Mouse (Mus musculus) heart, embryonic 13.5 days (tissue): ENCODE measurements at regions not wholly inside any gene's neighbourhood (a gene's known extent, or its start where the extent isn't known, plus 50 kb on each side); places are given as distances from the start of the nearest gene placed in this dataset.

ENCODE experiments used
- ATAC-seq: fragments of 200-750 bp; cut with Nextera tagmentation; 2 replicates; pipeline ENCODE4 v1.8.0; 2017; ENCODE audit warnings: moderate TSS enrichment; ENCODE audit not compliant: insufficient number of reproducible peaks, low FRiP score, low TSS enrichment; ENCODE audit errors: extremely low read depth
- H3K27ac ChIP-seq: fragments of 300-500 bp; sonication (generic); replicated peaks from 2 replicates; pipeline ENCODE4 v1.5.1; 2015; ENCODE audit warnings: moderate library complexity, mild to moderate bottlenecking, inconsistent platforms
- H3K27me3 ChIP-seq: fragments of 300-500 bp; sonication (generic); replicated peaks from 2 replicates; pipeline ENCODE4 v1.6.1; 2015; ENCODE audit warnings: mild to moderate bottlenecking, inconsistent platforms
- H3K36me3 ChIP-seq: fragments of 300-500 bp; sonication (generic); 2 replicates; pipeline ENCODE4 v1.6.1; 2015; ENCODE audit warnings: mild to moderate bottlenecking, inconsistent platforms
- H3K4me1 ChIP-seq: fragments of 300-500 bp; sonication (generic); 2 replicates; pipeline ENCODE4 v1.6.1; 2015; ENCODE audit warnings: inconsistent platforms
- H3K4me2 ChIP-seq: fragments of 300-500 bp; sonication (generic); 2 replicates; pipeline ENCODE4 v1.6.1; 2015; ENCODE audit warnings: inconsistent platforms, mild to moderate bottlenecking, moderate library complexity
- H3K4me3 ChIP-seq: fragments of 300-500 bp; sonication (generic); 2 replicates; pipeline ENCODE4 v1.5.1; 2015; ENCODE audit warnings: moderate library complexity, mild to moderate bottlenecking, inconsistent platforms
- H3K9ac ChIP-seq: fragments of 300-500 bp; sonication (generic); 2 replicates; pipeline ENCODE4 v1.6.1; 2015; ENCODE audit warnings: inconsistent platforms, mild to moderate bottlenecking, moderate library complexity
- H3K9me3 ChIP-seq: fragments of 300-500 bp; sonication (generic); 2 replicates; pipeline ENCODE4 v1.6.1; 2016; ENCODE audit warnings: inconsistent platforms
- WGBS: fragments of 180-500 bp; shearing (Covaris S2); methylation state at CpG from one replicate; pipeline ENCODE4 v1.1.7; 2015; ENCODE audit warnings: mixed read lengths; 5-methylcytosine and 5-hydroxymethylcytosine counted together

DNA sequence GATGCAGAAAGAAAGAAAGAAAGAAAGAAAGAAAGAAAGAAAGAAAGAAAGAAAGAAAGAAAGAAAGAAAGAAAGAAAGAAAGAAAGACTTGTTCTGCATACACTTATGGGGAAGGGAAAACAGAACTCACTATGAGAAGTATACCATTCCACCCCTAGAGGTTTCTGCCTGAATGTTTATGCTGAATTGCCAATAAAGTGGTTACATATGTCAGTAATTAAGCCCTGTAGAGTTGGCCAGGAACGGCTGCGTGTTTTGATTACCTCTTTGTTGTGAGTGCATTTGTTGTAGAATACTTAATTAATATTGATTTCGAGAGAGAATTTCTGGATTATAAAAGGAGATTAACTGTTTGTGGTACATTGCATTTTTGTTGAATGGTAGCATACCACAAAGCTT is 224.0 kb upstream of the Krr1 start:
- Histone ChIP-seq H3K9me3 (no peaks in the 10 kb centered on the region), H3K4me3 (no peak overlapping the region), H3K27ac (no peak overlapping the region), H3K9ac (no peak overlapping the region), H3K36me3 (no peaks in the 10 kb centered on the region), H3K4me2 (no peak overlapping the region), H3K27me3 (no peaks in the 10 kb centered on the region), H3K4me1 (no peaks in the 10 kb centered on the region)
- 75% methylated on average over 3 of the region's 3 CpGs for WGBS
- no peak for ATAC-seq

DNA sequence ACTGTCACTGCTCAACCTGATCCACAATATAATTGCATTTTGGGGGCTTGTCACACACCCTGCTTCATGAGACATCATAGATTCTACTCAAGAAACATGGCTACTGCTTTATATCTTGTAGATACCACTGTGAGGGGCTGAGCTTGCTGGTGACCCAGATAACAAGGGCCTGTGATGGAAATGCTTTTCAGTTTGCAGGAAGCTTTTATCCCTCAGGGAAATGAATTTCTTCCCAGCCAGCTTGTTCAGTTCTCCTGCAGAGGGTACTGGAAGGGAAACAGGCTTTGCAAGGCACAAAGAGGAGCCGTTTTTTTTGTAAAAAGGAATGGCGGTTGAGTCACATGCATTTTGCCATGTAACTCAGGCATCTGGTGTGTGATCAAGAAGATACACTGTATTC is 218.8 kb upstream of the Krr1 start:
- Histone ChIP-seq H3K4me1 (no peaks in the 10 kb centered on the region), H3K9ac (no peak overlapping the region), H3K36me3 (no peaks in the 10 kb centered on the region), H3K27me3 (no peaks in the 10 kb centered on the region), H3K27ac (no peak overlapping the region), H3K4me3 (no peak overlapping the region), H3K4me2 (no peak overlapping the region), H3K9me3 (no peaks in the 10 kb centered on the region)
- 65% methylated on average over 2 of the region's 2 CpGs for WGBS
- no peak for ATAC-seq

DNA sequence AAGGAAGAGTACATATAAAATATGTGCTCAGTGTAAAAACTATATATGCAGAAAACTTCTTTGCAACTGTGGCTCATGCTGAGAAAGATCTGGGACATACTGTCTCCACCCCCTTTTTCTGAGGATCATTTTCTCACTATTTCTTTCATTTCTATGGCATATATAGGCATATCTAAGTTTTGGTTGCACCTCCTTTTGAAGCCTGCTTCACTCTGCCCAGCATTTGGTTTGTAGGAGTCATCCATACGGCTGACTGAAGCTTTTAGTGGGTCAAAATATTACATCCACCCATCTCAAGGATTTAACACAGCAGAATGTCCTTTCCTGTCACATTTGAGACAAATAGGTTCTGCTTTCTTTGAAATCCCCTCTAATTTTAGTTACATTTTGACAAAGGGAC is 216.5 kb upstream of the Krr1 start:
- Histone ChIP-seq H3K9me3 (no peaks in the 10 kb centered on the region), H3K27me3 (no peaks in the 10 kb centered on the region), H3K4me2 (no peak overlapping the region), H3K36me3 (no peaks in the 10 kb centered on the region), H3K4me1 (no peaks in the 10 kb centered on the region), H3K4me3 (no peak overlapping the region), H3K9ac (no peak overlapping the region), H3K27ac (no peak overlapping the region)
- ATAC-seq: no peak
- WGBS: 78% methylated on average over 1 of the region's 1 CpGs

DNA sequence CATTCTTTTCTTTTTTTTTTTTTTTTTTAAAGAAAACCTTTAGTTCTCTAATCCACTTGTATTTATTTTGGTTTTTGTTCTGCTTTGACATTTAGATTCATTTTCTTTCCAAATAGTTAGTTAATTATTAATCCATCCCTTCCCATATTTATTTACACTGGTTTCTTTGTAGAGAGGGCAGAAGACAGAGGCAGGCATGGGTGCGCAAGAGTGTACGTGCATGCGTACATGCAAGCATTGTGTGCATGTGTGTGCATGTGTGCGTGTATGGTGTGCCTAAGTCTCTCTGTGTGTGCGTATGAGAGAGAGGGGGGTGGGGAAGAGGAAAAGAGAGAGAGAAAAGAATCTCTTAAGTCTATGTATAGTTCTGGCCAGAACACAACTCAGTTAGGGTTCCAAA is 215.9 kb upstream of the Krr1 start:
- Histone ChIP-seq H3K27ac (no peak overlapping the region), H3K4me2 (no peak overlapping the region), H3K9me3 (no peaks in the 10 kb centered on the region), H3K4me1 (no peaks in the 10 kb centered on the region), H3K27me3 (no peaks in the 10 kb centered on the region), H3K4me3 (no peak overlapping the region), H3K36me3 (no peaks in the 10 kb centered on the region), H3K9ac (no peak overlapping the region)
- WGBS: 91% methylated on average over 5 of the region's 5 CpGs
- no peak for ATAC-seq

DNA sequence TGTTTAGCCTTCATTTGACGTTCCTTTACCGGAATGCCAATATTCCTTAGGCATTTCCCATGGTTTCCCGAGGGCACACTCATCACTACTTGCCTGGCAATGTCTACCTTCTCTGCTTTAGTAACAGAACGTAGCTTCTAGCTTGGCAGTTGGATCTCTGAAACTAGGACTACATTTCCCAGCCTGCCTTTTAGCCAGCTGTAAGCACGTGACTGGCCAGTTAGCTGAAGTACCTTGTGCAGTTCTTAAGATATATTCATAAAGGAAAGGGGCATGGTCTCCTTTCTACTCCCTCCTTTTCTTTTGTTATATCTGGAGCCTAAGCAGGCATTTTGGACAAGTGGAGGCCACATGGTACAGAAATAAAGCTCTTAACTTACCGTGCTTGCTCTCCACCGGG is 214.8 kb upstream of the Krr1 start:
- H3K4me3 ChIP-seq: no peak overlapping the region
- no peak overlapping the region for H3K4me2 ChIP-seq
- no peak overlapping the region for H3K9ac ChIP-seq
- no peaks in the 10 kb centered on the region for H3K4me1 ChIP-seq
- WGBS: 74% methylated on average over 7 of the region's 7 CpGs
- no peaks in the 10 kb centered on the region for H3K27me3 ChIP-seq
- no peaks in the 10 kb centered on the region for H3K9me3 ChIP-seq
- ATAC-seq: no peak
- no peaks in the 10 kb centered on the region for H3K36me3 ChIP-seq
- no peak overlapping the region for H3K27ac ChIP-seq

DNA sequence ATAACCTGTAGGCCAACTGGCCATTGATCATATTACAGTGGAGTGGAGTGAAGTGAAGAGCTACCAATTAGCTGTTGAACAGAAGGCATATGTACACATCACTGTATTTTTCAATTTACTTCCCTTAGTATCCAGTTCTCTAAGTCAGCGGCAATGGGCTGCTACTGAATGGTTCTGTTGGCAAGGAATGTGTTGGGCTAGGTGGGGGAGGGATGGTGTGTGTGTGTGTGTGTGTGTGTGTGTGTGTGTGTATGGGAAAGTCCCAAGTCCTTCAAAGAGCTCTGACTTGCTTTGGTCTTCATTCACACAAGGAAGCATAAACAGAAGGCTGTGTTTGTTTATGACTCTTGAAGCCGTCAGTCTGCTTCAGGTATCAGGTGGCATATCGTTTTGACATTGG is 213.0 kb upstream of the Krr1 start:
- no peak overlapping the region for H3K9ac ChIP-seq
- no peak overlapping the region for H3K4me3 ChIP-seq
- H3K9me3 ChIP-seq: no peaks in the 10 kb centered on the region
- H3K27me3 ChIP-seq: no peaks in the 10 kb centered on the region
- H3K4me2 ChIP-seq: no peak overlapping the region
- WGBS: 71% methylated on average over 3 of the region's 3 CpGs
- no peaks in the 10 kb centered on the region for H3K36me3 ChIP-seq
- no peaks in the 10 kb centered on the region for H3K4me1 ChIP-seq
- no peak overlapping the region for H3K27ac ChIP-seq
- ATAC-seq: no peak

DNA sequence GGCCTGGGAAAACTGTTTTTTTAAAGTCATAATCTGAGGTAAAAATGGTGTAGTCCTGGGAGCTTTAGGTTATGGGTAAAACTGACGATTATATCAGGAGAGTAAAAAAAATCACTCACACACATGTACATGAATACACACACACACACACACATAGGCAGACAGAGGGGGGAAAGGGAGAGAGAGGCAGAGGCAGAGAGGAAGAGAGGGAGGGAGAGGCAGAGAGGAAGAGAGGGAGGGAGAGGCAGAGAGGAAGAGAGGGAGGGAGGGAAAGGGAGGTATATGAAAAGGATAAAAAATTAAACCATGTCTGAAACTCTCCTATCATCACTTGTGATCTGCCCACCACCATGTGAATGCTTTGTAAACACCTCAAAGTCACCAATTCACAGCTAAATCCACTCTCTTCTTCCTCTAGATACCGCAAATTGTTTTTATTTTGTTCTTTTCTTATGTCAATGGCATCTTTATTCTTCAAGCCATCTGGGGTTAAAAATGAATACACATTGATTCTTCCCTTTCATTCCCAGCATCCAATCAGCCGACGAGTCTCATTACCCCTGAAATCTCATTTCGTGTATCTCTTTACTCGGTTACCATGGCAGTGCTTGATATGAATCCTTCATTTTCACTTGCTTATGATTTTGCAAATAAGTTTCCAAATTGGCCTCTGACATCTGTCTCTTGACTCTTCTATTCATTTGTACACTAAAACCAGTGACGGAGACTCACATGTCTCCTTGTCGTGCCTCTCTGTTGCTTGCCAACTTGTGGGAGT is 209.5 kb upstream of the Krr1 start:
- 86% methylated on average over 8 of the region's 8 CpGs for WGBS
- Histone ChIP-seq H3K4me2 (no peak overlapping the region), H3K9me3 (no peaks in the 10 kb centered on the region), H3K27ac (no peak overlapping the region), H3K4me1 (no peaks in the 10 kb centered on the region), H3K27me3 (no peaks in the 10 kb centered on the region), H3K36me3 (no peaks in the 10 kb centered on the region), H3K9ac (no peak overlapping the region), H3K4me3 (no peak overlapping the region)
- ATAC-seq: no peak

DNA sequence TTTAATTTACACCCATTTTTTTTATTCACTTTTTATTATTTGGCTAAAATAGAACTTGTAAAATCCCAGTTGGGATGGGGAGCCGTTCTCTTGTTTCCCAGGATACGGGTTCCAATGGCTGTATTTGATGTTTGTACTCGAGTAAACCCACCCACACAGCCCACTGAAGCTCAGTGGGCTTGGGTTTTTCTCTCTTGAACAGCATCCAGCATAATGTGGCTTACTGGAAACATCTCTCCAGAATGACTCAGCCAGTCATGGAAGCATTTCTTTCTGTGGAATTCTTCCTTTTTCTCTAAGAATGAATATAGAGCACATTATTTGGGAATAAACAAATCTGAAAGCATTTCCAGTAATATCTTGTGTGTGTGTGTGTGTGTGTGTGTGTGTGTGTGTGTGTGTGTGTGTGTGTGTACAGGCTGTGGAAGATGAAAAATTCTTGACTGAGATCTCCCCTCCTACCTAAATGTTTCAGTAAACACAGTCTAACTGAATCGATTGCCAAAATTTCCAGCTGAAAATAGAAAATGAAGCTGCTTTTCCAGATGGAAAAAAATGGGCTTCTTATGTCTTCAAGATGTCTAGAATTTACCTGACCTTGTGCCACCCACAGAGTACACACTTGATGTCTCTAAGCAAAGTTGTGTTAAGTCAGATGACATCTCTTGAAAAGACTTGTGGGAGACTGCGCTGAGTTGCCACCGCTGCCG is 205.3 kb upstream of the Krr1 start:
- H3K4me3 ChIP-seq: no peak overlapping the region
- WGBS: 88% methylated on average over 7 of the region's 7 CpGs
- H3K27me3 ChIP-seq: no peaks in the 10 kb centered on the region
- no peak for ATAC-seq
- H3K27ac ChIP-seq: no peak overlapping the region
- peaks cover 21% of the 10 kb centered on the region for H3K4me1 ChIP-seq
- H3K4me2 ChIP-seq: no peak overlapping the region
- H3K36me3 ChIP-seq: no peaks in the 10 kb centered on the region
- no peaks in the 10 kb centered on the region for H3K9me3 ChIP-seq
- H3K9ac ChIP-seq: no peak overlapping the region

DNA sequence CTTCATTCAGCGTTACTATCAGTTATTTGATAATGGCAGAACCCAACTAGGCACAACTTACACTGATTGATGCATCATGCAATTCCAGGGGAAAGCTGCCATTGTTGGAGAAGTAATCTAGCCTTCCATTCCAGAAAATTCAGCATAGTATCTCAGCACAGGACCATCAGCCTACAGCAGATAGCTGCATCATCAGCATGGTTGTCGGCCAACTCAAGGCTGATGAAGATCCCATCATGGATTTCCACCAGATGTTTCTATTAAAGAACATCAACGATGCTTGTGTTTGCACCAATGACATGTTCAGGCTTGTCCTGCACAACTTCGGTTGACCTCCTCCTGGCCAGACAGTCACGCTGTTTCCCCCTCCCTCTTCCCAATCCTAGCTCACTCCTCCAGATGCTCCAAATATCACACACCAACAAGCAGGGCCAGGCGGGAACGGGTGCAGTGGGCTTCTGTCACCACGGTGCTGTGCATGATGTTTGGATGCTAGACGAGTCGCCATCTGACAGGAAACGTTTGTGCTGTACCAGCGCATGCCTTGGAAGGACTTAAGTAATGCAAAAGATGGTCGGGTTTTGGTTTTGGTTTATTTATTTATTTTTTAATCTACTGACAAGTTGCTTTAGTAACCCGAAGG is 204.5 kb upstream of the Krr1 start:
- Histone ChIP-seq H3K27ac (no peak overlapping the region), H3K4me2 (no peak overlapping the region), H3K4me1 (peaks cover 21% of the 10 kb centered on the region), H3K4me3 (no peak overlapping the region), H3K36me3 (no peaks in the 10 kb centered on the region), H3K9ac (no peak overlapping the region), H3K27me3 (no peaks in the 10 kb centered on the region), H3K9me3 (no peaks in the 10 kb centered on the region)
- ATAC-seq: no peak
- WGBS: 76% methylated on average over 14 of the region's 14 CpGs

DNA sequence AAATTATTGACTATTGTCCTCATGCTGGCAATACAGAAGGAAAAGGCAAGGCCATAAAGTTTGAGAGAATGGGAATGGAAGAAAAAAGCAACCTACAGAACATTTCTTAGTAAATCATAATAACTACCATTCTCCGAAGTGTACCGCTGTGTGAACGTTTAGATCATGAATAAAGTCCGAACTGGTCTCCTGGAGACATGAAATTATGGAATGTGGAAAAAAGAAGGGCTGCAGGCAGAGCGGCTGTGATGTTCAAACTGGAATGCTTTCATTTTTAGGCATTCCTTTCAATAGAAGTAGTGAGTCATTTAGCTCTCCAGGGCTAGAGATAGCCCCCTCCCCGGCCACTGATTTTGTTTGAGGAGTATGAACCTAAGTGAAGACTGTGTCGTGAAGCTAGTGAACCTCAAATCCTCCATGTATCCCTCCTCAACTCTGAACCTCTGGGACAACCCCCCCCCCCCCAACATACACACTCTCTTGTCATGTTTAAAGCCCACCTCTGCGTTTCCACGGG is 202.9 kb upstream of the Krr1 start:
- 70% methylated on average over 9 of the region's 9 CpGs for WGBS
- no peaks in the 10 kb centered on the region for H3K36me3 ChIP-seq
- no peaks in the 10 kb centered on the region for H3K27me3 ChIP-seq
- H3K4me3 ChIP-seq: no peak overlapping the region
- no peak for ATAC-seq
- no peak overlapping the region for H3K4me2 ChIP-seq
- peaks cover 21% of the 10 kb centered on the region for H3K4me1 ChIP-seq
- no peaks in the 10 kb centered on the region for H3K9me3 ChIP-seq
- H3K27ac ChIP-seq: no peak overlapping the region
- no peak overlapping the region for H3K9ac ChIP-seq

DNA sequence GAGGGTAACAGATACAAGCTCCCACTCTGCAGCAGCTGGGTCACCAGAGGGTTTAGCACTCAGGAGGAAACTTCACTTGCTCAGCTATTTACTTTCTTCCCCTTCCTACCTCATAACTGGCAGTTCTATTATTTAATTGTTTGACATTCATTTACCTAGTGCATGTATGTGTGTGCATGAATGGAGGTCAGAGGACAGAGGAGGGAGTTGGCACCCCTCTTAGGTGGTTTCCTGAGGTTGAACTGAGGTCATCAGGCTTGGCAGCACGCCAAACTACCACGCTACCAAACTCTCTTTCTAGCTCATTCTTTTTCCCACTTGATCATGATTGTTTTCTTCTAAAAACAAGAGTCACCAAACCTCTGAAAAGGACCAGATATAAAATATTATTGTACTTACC is 202.4 kb upstream of the Krr1 start:
- Histone ChIP-seq H3K4me3 (no peak overlapping the region), H3K27ac (no peak overlapping the region), H3K4me1 (peaks cover 21% of the 10 kb centered on the region), H3K4me2 (no peak overlapping the region), H3K36me3 (no peaks in the 10 kb centered on the region), H3K9ac (no peak overlapping the region), H3K9me3 (no peaks in the 10 kb centered on the region), H3K27me3 (no peaks in the 10 kb centered on the region)
- no peak for ATAC-seq
- 52% methylated on average over 2 of the region's 2 CpGs for WGBS
